Mouse (Mus musculus) layer of hippocampus, postnatal 14 days (tissue): ENCODE measurements around the gene Vkorc1. TPM values are rescaled to one million over a fixed set of nuclear protein-coding genes. Genes with fewer than 3 reads are reported as not detected.
A peak's percentile ranks its signal among the peaks of the same experiment; 100 is the strongest.
"Not testable (repeated sequence)": the region's sequence is repeated elsewhere in the genome, so short reads cannot be mapped to it uniquely, and the experiment has no call there.

Experiments
- DNase-seq, 2 experiments: peaks; one replicate each; pipeline ENCODE4 v3.0.0; 2021 to 2022; ENCODE audit warnings: low spot score in 2 of 2, mixed read lengths in 1 of 2
- total RNA-seq, 2 experiments: library from RNA; stranded (reverse); gene quantifications; 2 replicates each; pipeline ENCODE4 v1.2.3; 2021

The Vkorc1 gene
- total RNA-seq, 2 experiments from 2014 or later: 20.2 to 24.7 TPM

DNA sequence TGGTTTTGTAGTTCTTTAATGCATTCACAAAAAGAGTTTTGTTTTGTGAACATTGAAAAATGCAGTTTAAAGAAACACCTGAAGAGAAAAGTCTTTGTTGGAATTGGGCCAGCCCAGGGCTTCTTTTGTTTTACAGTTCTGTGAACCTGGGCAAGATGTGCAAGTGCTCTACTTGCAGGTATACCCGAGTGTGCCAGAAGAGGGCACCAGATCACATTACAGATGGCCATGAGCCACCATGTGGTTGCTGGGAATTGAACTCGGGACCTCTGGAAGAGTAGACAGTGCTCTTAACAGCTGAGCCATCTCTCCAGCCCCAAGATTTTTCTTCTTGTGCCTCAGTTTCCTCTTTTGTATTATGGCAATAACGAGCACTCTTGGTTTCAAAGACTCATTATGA is 22.8 kb upstream of the Vkorc1 start:
- no peak for DNase-seq

DNA sequence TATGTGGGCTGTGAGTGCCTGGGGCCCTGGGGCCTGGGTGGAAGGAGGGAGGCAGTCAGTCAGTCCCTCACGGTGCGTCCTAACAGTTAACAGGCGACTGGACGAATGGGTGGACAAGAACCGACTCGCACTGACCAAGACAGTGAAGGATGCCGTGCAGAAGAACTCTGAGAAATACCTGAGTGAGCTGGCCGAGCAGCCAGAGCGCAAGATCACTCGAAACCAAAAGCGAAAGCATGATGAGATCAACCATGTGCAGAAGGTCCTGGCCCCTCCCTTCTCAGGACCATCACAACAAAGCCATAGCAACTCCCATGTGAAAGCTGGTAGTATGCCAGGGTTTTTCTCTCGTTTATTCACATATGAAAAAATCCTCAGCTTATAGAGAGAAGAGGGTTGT is 19.9 kb upstream of the Vkorc1 start:
- DNase-seq: no peak

GRCm38 (mm10) chr7:127912938-127913337 is 17.5 kb upstream of the Vkorc1 start:
- DNase-seq: no peak

GRCm38 (mm10) chr7:127912190-127912871 is 16.9 kb upstream of the Vkorc1 start, which contains the start of gene Kat8:
Gene Kat8 (plus strand): TSS chr7:127912516.
- DNase-seq: peak; percentile 80 to 89

- DNase-seq: no peak
Observed at GRCm38 (mm10) chr7:127908656-127909055, 13.2 kb upstream of the Vkorc1 start.

- DNase-seq: no peak
Observed at GRCm38 (mm10) chr7:127907939-127908338, 12.5 kb upstream of the Vkorc1 start.

- DNase-seq: peak; percentile 77 to 78
Observed at GRCm38 (mm10) chr7:127903971-127904796, 8.8 kb upstream of the Vkorc1 start, which contains the start of gene Bckdk. Gene Bckdk (plus strand): TSS chr7:127904082.

DNA sequence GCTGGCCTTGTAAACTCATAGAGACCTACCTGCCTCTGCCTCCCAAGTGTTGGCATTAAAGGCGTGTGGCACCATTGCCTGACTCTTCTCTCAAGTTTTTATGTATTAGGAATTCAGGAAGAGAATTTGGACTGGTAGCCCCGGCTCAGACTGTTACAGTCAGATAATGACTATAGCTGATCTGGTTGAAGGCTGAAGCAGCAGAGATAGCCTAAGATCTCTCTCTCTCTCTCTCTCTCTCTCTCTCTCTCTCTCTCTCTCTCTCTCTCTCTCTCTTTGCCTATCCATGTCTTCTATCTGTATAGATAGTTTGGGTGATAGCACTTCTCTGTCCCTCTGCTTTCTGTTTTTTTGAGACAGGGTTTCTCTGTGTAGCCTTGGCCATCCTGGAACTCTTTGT is 6.4 kb upstream of the Vkorc1 start:
- DNase-seq: no peak

- DNase-seq: no peak
Observed at GRCm38 (mm10) chr7:127899997-127900396, 4.6 kb upstream of the Vkorc1 start.

DNA sequence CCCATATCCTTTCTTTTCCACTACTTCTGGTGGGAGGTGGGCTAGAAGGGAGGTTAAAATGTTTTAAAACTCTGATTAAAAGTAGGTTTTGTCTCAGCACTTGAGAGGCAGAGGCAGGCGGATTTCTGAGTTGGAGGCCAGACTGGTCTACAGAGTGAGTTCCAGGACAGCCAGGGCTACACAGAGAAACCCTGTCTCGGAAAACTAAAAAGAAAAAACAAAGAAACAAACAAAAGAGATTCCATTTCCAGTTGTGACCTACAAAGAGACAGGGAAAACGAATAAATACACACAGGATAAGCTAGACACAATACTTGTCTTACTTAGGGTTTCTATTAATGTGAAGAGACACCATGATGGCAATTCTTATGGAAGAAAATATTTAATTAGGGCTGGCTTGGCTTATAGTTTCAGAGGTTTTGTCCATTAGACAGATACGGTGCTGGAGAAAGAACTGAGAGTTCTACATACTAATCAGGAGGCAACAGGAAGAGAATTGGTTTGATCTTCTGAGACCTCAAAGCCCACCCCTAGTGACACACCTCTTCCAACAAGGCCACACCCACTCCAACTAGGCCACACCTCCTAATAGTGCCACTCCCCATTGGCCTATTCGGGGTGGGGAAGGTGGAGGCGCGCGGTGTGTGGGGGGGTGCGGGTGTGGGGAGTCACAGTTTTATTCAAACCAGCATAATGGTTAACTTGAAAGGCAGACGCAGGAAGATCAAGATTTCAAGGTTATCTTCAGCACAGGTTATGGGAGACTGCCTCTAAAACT is 3.0 kb upstream of the Vkorc1 start:
- no peak for DNase-seq

DNA sequence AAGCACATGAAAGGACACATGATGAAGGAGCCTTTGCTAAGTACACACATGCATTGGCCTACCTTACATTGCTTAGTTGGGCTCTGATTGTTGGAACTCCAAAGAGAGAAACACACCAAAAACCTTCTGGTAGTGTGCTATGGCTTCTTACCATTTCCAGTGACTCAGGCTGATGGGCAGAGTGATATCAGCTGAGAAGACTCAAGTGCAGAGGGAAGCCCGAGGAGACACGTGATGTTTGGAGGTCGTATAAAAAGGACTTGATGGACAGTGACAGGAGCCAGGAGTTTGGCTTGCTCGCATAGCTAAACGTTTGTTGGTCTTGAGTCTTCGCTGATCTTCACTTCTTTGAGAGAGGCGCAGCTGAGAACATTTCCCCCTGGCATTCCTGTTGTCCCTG is 2.1 kb upstream of the Vkorc1 start:
- DNase-seq: no peak

- peak in 1 of 2 experiments; percentile 57 for DNase-seq
Observed at GRCm38 (mm10) chr7:127896384-127896783, 967 bp upstream of the Vkorc1 start.

DNA sequence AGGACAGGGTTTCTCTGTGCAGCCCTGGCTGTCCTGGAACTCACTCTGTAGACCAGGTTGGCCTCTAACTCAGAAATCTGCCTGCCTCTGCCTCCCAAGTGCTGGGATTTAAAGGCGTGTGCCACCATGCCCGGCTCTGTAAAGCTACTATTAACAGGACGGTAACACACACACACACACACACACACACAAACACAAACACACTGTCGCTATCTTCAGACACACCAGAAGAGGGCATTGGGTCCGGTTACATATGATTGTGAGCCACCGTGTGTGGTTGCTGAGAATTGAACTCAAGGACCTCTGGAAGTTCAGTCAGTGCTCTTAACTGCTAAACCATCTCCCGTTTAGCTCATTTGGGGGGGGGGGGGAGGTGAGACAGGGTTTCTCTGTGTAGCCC is 474 bp upstream of the Vkorc1 start:
- not testable (repeated sequence) for DNase-seq

DNA sequence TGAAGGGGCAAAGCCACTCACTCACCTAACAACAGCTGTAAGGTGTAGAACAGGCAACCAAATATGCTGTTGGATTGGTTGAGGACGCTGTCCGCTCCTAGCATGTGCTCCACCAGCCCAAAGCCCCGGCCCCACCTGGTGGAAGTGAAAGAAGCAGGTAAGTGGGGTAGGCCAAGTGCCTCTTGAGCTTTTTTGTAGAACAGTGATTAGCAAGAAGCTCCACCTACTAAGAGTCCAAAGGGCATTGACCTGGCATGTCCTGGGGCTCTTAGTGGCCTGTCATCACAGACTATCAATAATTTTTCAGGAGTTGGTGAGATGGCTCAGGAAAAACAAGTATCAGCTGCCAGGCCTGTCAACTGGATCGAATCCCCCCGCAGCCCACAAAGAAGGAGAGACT is 937 bp downstream of the Vkorc1 start:
- no peak for DNase-seq

DNA sequence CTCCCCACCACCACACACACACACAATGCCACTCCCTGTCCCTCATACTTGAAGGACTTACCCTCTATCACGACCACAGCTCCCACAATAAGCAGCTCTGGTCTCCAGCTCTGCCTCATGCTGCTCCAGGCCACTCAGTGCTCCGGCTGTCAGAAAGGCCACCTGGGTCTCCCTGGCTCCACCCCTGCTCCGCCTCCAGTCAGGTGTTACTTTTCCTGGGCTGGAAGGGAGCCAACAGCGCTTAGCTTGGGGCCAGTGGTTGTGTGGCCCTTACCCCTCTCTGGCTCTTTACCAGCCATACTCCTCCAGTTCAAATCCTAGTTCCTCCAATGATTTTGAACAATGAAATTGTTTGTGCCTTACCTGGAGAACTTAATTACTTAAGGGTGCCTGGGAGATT is 4.6 kb downstream of the Vkorc1 start, which contains the start of gene Prss53:
Gene Prss53, minus strand, starts transcription at position 173 of the 400 bp plus-strand sequence.
- no peak for DNase-seq

GRCm38 (mm10) chr7:127888821-127889220 is 6.6 kb downstream of the Vkorc1 start:
- DNase-seq: no peak

- DNase-seq: no peak
Observed at GRCm38 (mm10) chr7:127887781-127888180, 7.6 kb downstream of the Vkorc1 start.

DNA sequence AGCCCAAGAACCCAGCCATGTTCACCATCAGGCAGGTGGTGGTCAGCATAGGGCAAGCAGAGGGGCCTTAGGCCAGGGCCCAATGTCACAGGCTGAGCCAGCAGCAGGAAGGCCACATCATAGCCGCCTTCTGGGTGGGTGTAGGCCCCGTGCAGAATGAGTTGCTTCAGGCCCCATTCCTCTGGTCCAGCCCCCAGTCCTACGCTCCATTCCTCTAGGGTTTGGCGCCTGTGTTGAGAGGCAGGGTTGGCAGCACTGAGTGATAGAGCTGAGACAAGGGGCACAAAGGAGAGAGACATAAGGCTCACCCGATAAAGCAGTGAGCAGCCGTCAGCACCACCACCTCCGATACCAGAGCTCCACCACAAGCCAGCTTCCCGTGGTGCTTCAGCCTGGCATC is 8.2 kb downstream of the Vkorc1 start:
- DNase-seq: no peak

- no peak for DNase-seq
Observed at GRCm38 (mm10) chr7:127886551-127886950, 8.9 kb downstream of the Vkorc1 start.

DNA sequence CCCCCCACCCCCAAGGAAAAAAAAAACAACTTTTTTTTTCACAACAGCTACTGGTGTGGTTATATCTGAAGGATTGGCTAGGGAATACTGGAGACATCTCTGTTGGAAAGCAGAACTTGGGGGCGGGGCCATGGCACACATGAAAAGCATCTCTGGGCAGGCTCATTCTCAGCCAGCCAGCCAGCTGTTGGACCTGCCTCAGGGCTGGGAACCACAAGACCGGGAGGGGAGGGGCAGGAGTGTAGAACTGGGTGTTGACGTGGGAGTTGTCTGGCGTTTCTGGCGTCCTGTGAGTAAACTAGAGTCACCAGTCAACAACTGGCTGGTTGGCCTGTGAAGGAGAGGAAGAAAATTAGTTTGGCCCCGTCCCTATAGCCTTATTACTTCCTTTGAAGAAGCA is 9.5 kb downstream of the Vkorc1 start:
- DNase-seq: no peak

GRCm38 (mm10) chr7:127880431-127880830 is 15.0 kb downstream of the Vkorc1 start:
- DNase-seq: no peak

DNA sequence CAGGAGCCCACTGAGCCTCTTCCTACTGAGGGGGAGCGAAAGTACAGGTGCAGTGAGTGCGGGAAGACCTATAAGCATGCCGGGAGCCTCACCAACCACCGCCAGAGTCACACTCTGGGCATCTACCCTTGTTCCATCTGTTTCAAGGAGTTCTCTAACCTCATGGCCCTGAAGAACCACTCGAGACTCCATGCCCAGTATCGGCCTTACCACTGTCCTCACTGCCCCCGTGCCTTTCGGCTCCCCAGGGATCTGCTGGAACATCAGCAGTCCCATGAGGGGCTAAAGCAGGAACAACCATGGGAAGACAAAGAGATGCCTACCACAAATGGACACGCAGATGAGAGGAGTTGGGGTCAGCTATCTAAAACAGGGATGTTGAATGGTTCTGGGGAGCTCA is 16.1 kb downstream of the Vkorc1 start:
- DNase-seq: no peak
